Mouse (Mus musculus) embryonic facial prominence, embryonic 14.5 days (tissue): Measurements from ENCODE around the gene Pdgfra. TPM values are rescaled to one million over a fixed set of nuclear protein-coding genes. Genes with fewer than 3 reads are reported as not detected.

Experiments used
- ATAC-seq: fragments of 200-750 bp; cut with Nextera tagmentation; 2 replicates; pipeline ENCODE4 v1.8.0; 2017; ENCODE audit warnings: low read depth, moderate number of reproducible peaks, moderate TSS enrichment
- DNase-seq: peaks from one replicate; pipeline ENCODE4 v3.0.0-alpha.2; 2015; ENCODE audit warnings: low spot score
- H3K27ac ChIP-seq: fragments of 300-500 bp; sonication (generic); replicated peaks from 2 replicates; pipeline ENCODE4 v1.5.1; 2014; ENCODE audit warnings: low read depth, mild to moderate bottlenecking, low read length, moderate library complexity
- H3K27me3 ChIP-seq: fragments of 300-500 bp; sonication (generic); replicated peaks from 2 replicates; pipeline ENCODE4 v1.6.1; 2014; ENCODE audit warnings: low read length; ENCODE audit not compliant: control insufficient read depth, insufficient read depth
- H3K36me3 ChIP-seq: fragments of 300-500 bp; sonication (generic); 2 replicates; pipeline ENCODE4 v1.6.1; 2014; ENCODE audit warnings: low read length, mixed read lengths; ENCODE audit not compliant: control insufficient read depth, insufficient read depth
- H3K4me1 ChIP-seq: fragments of 300-500 bp; sonication (generic); 2 replicates; pipeline ENCODE4 v1.6.1; 2014; ENCODE audit warnings: antibody characterized with exemption, low read length; ENCODE audit not compliant: control insufficient read depth, insufficient read depth
- H3K4me2 ChIP-seq: fragments of 300-500 bp; sonication (generic); 2 replicates; pipeline ENCODE4 v1.6.1; 2014; ENCODE audit warnings: low read depth, mild to moderate bottlenecking, low read length, moderate library complexity, mixed read lengths
- H3K4me3 ChIP-seq: fragments of 300-500 bp; sonication (generic); 2 replicates; pipeline ENCODE4 v1.5.1; 2014; ENCODE audit warnings: low read depth, mild to moderate bottlenecking, low read length
- H3K9ac ChIP-seq: fragments of 300-500 bp; sonication (generic); 2 replicates; pipeline ENCODE4 v1.6.1; 2014; ENCODE audit warnings: low read depth, mild to moderate bottlenecking, low read length, moderate library complexity, mixed read lengths
- H3K9me3 ChIP-seq: fragments of 300-500 bp; sonication (generic); 2 replicates; pipeline ENCODE4 v1.6.1; 2016; ENCODE audit warnings: low read length; ENCODE audit not compliant: control insufficient read depth
- WGBS: fragments of 180-500 bp; shearing (Covaris S2); extraction: QIAGEN DNeasy Blood & Tissue Kit; methylation state at CpG from one replicate; pipeline ENCODE4 v1.1.7; 2014; 5-methylcytosine and 5-hydroxymethylcytosine counted together
- polyA plus RNA-seq: library from polyadenylated mRNA; unstranded; fragments of >200 nt; fragmentation: Nextera tagmentation; extraction: Ambion mirVana; gene quantifications from 2 replicates; pipeline ENCODE4 v1.2.1, GENCODE M21; 2014

The Pdgfra gene
- polyA plus RNA-seq, 1 experiment from 2014 or later = 81.3 TPM

- Histone ChIP-seq H3K36me3 (no peaks in the 10 kb centered on the region), H3K4me1 (peaks cover 13% of the 10 kb centered on the region), H3K9me3 (no peaks in the 10 kb centered on the region), H3K4me2 (no peak overlapping the region), H3K27ac (no peak overlapping the region), H3K27me3 (peaks cover 4% of the 10 kb centered on the region; the same call in 1 of the 2 replicates), H3K4me3 (no peak overlapping the region), H3K9ac (no peak overlapping the region)
- WGBS = 83% methylated on average over 2 of the region's 2 CpGs
- ATAC-seq = no peak
- no peak for DNase-seq
Observed at GRCm38 (mm10) chr5:75145341-75145740, 6.8 kb upstream of the Pdgfra start.

DNA sequence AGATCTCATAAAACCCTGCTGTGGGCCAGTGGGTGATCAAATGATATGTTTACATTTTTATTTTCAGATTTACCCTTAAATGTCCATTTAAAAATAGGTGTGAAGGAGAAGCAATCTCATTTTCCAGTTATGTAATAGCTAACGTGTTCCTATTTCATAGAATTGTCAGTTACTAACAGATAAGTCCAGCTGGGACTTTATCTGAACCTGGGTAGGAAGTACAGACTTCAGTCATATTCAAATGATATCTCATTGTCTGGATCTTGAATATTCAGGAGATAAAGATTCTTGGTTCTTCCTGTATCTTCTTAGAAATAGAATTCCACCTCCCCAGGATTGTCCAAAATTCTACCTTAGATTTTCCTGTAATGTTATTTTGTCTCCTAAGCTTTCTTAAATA, 5.6 kb upstream of the Pdgfra start:
- Histone ChIP-seq H3K4me3 (no peak overlapping the region), H3K9ac (no peak overlapping the region), H3K27ac (no peak overlapping the region), H3K4me1 (peaks cover 19% of the 10 kb centered on the region), H3K9me3 (no peaks in the 10 kb centered on the region), H3K27me3 (peaks cover 4% of the 10 kb centered on the region; the same call in 1 of the 2 replicates), H3K4me2 (no peak overlapping the region), H3K36me3 (no peaks in the 10 kb centered on the region)
- no peak for DNase-seq
- 86% methylated on average over 1 of the region's 1 CpGs for WGBS
- no peak for ATAC-seq

DNA sequence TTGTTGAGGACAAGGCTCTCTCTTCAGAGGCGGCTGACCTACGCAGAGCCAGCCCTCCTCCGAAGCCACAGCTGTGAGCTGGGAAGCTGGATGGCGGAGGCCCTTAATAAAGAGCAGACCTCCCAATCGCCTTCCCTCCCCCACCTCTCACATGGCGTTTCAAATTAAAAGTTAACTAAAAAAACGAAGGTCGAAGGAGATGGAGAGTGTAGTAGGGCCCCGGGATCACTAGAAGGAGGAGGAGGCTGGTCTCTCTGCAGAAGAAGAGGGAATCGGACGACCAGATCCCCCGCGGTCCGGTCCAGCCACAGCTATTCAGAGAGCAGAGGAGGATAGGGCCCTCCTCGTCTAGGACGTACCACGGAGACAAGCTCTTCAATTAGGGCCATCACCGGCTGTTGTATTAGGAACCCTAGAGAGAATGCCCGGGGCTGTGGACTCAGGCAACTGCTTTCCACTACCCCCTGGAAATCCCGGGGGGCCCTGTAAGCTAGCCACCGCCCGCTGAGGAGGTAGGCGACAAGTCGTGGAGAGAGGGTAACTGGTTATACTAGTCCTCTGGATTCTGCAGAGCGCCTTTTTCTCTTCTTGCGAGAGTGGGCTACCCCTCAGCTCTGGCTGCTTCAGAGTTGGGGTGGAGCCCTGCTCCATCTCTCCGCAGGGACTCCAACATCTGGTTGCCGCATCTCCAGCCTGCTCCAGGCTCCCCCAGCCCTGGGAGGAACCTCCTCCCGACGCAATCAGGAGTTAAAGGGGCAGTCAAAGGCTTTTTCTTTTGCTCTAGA, 3.6 kb upstream of the Pdgfra start:
- 1% methylated on average over 30 of the region's 30 CpGs for WGBS
- ATAC-seq (peak; percentile 57), DNase-seq (peak; percentile 87)
- Histone ChIP-seq H3K27me3 (peaks cover 10% of the 10 kb centered on the region), H3K4me1 (peaks cover 19% of the 10 kb centered on the region), H3K4me3 (peak overlapping the region; percentile 62), H3K36me3 (no peaks in the 10 kb centered on the region), H3K27ac (peak overlapping the region; percentile 99), H3K9ac (peak overlapping the region; percentile 98), H3K9me3 (no peaks in the 10 kb centered on the region), H3K4me2 (peak overlapping the region; percentile 63)

GRCm38 (mm10) chr5:75149380-75149779, 2.7 kb upstream of the Pdgfra start:
- DNase-seq = no peak

GRCm38 (mm10) chr5:75149880-75150279, 2.2 kb upstream of the Pdgfra start:
- Histone ChIP-seq H3K27ac (peak overlapping the region; percentile 99), H3K36me3 (no peaks in the 10 kb centered on the region), H3K9me3 (no peaks in the 10 kb centered on the region), H3K4me1 (peaks cover 19% of the 10 kb centered on the region), H3K9ac (peak overlapping the region; percentile 98), H3K27me3 (peaks cover 17% of the 10 kb centered on the region), H3K4me3 (peak overlapping the region; percentile 62), H3K4me2 (peak overlapping the region; percentile 63)
- DNase-seq = peak; percentile 82
- 0% methylated on average over 9 of the region's 11 CpGs for WGBS
- ATAC-seq = no peak

More at GRCm38 (mm10) chr5:75149380-75149779, 2.7 kb upstream of the Pdgfra start:
- Histone ChIP-seq H3K4me1 (peaks cover 19% of the 10 kb centered on the region), H3K4me3 (peak overlapping the region; percentile 62), H3K9ac (peak overlapping the region; percentile 98), H3K4me2 (peak overlapping the region; percentile 63), H3K36me3 (no peaks in the 10 kb centered on the region), H3K9me3 (no peaks in the 10 kb centered on the region), H3K27me3 (peaks cover 15% of the 10 kb centered on the region), H3K27ac (peak overlapping the region; percentile 99)
- no peak for ATAC-seq
- 2% methylated on average over 10 of the region's 10 CpGs for WGBS

DNA sequence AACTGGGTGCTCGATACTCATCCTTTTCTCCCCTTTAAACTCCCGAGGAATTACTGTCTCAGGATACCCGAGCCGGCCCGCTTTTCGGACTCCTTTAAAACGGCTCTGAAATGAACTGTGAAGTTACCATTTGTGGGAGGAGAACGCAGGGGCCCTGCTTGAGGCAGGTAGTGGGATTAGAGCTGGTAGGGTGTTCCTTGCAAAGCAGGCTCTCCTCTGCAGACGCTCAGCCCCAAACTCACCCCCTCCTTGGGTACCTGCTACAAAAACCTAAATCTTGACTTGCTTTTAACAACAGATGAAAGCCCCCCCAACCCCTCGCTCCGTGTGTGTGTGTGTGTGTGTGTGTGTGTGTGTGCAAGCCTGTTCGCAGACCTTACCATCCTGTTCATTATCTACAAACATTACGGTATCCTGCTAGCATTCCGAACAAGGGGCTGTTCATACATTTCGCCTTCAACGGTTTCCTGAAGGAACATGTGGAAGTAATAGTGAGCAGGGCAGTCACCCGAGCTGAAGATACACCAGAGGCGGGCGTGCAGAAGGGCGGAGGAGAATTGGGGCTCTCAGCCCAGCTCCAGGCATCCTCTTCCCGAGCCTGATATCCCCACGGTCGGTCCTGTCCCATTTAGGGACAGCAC, 1.6 kb upstream of the Pdgfra start:
- peak overlapping the region; percentile 62 for H3K4me3 ChIP-seq
- ATAC-seq (peak; percentile 46), DNase-seq (peak; percentile 91)
- H3K27ac ChIP-seq = peak overlapping the region; percentile 99
- peaks cover 19% of the 10 kb centered on the region for H3K4me1 ChIP-seq
- peak overlapping the region; percentile 63 for H3K4me2 ChIP-seq
- no peaks in the 10 kb centered on the region for H3K9me3 ChIP-seq
- no peaks in the 10 kb centered on the region for H3K36me3 ChIP-seq
- WGBS = under 1% methylated on average over 23 of the region's 23 CpGs
- H3K27me3 ChIP-seq = peaks cover 19% of the 10 kb centered on the region
- H3K9ac ChIP-seq = peak overlapping the region; percentile 98

- Histone ChIP-seq H3K27ac (peak overlapping the region; percentile 99), H3K9ac (peak overlapping the region; percentile 98), H3K4me3 (peak overlapping the region; percentile 62), H3K4me2 (peak overlapping the region; percentile 63), H3K27me3 (peaks cover 19% of the 10 kb centered on the region), H3K36me3 (no peaks in the 10 kb centered on the region), H3K9me3 (no peaks in the 10 kb centered on the region), H3K4me1 (peaks cover 19% of the 10 kb centered on the region)
- DNase-seq (peak; percentile 94), ATAC-seq (peak; percentile 28; the same call in 1 of the 2 replicates)
- WGBS = under 1% methylated on average over 35 of the region's 35 CpGs
Observed at GRCm38 (mm10) chr5:75151146-75151900, 769 bp upstream of the Pdgfra start.

DNA sequence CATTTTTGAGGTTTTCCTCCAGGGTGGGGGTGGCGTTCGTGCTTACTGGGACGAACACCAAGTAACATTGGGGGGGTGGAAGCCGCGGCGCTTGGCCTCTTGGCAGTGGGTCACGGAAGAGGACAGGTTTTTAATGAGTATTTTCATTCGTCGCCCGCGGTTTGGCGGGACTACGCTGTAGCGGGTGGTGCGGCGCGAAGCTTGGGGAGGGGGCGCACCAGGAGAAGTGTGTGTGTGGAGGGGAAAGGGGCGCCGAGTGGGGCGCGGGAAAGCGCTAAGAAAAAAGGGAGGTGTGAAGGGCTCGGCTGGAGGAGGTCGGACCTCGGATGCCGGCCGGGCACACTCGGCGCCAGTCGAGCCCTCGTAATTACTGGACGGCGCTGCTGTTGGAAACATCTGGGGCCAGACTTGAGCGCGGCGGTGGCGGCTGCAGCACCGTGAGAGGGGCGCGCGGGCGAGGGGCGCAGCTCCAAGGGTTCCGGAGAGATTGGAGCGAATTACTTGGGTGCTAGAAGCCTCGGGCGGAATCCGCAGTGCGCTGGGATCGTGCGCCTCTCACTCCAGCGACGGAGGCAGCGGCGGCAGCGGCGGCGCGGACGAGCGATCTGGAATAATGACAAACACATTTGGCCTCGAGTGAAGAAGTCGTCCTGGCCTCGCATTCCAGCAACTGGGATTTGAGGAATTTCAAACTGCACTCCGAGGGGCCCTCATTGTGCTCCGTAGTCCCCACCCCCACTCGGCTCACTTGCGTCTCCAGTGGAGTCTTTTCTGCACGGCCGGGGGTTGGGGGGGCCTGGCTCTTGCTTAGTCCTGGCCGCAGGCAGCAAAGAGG, 916 bp downstream of the Pdgfra start:
- Histone ChIP-seq H3K27me3 (peaks cover 15% of the 10 kb centered on the region), H3K9ac (peak overlapping the region; percentile 98), H3K4me3 (peak overlapping the region; percentile 62), H3K27ac (peak overlapping the region; percentile 99), H3K36me3 (no peaks in the 10 kb centered on the region), H3K9me3 (no peaks in the 10 kb centered on the region), H3K4me1 (peaks cover 16% of the 10 kb centered on the region), H3K4me2 (peak overlapping the region; percentile 63)
- under 1% methylated on average over 55 of the region's 72 CpGs for WGBS
- DNase-seq (peak; percentile 91), ATAC-seq (no peak)
